Mouse (Mus musculus) right cerebral cortex, postnatal 25 days (tissue): ENCODE measurements around the gene Elf2.
A peak's percentile ranks its signal among the peaks of the same experiment; 100 is the strongest.
"Not testable (repeated sequence)": the region's sequence is repeated elsewhere in the genome, so short reads cannot be mapped to it uniquely, and the experiment has no call there.

ENCODE experiments used
- DNase-seq: peaks from one replicate; pipeline ENCODE4 v3.0.0; 2022

The Elf2 gene

DNA sequence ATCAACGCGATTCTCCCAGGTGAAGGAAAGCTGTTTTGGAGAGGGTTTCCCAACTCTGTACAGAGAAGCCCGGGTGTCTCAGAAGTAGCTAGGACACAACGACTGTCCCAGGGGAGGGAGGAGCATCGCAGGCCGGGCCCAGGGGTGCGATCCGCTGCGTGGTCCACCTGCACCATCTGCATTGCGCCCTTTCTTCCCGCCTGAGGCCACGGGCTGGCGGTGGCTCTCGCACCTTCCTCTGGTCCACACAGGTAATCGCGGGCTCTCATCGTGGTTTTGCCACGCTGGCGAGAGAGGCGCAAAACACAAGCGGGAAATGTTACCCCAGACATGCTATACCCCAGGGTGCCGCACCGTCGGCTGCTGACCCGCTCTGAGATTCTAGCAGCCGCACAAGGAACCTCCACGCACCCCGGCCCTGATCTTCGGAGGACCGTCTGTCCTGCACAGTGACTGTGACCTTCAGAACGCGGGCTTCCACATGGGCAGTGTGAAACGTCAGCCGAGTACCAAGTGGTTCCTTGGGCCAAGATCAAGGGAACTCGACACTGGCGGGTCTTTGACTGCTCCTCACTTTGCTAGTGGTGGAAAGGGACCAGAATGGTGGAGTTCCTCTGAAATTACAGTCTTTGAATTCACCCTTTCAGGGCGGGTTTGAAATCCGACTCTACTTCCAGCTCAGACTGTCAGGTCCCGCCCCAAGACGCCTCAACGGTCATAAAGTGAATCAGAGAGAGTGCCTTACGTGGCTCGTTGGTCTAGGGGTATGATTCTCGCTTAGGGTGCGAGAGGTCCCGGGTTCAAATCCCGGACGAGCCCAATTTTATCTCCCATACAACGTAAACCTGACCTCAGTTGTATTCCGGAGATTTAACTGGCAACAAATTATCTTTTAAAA is 18.4 kb upstream of the Elf2 start:
- peak; percentile 48 for DNase-seq

DNA sequence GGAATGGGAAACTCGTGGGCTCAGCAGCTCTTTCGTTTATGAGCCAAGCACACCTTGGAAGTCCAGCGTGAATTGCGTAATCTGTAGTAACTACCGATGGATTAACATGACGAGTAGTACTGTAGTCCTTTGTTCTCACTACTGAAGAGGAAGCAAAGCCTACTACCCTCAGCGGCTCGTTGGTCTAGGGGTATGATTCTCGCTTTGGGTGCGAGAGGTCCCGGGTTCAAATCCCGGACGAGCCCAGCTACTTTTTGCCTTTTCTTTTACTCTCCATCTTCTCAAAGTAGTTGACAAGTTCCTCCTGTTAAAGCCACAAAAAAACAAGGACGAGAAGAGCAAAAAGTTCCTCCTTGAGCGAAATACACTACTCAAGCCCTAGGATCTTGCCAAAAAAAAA is 17.7 kb upstream of the Elf2 start:
- peak; percentile 45 for DNase-seq

DNA sequence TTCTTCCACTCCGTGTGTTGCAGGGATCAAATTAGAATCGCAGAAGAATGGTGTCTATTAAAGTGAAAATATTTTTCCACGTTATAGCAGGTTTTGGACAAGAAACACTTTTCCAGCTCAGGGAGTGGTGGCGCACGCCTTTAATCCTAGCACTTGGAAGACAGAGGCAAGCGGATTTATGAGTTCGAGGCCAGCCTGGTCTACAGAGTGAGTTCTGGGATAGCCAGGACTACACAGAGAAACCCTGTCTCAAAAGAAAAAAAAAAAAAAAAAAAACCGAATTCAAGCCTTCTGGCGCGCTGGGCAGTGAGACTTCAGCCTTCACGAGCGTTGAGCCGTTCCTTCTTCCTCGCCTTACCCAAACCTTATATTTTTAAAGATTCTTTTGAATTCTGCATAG is 17.2 kb upstream of the Elf2 start:
- DNase-seq: no peak

DNA sequence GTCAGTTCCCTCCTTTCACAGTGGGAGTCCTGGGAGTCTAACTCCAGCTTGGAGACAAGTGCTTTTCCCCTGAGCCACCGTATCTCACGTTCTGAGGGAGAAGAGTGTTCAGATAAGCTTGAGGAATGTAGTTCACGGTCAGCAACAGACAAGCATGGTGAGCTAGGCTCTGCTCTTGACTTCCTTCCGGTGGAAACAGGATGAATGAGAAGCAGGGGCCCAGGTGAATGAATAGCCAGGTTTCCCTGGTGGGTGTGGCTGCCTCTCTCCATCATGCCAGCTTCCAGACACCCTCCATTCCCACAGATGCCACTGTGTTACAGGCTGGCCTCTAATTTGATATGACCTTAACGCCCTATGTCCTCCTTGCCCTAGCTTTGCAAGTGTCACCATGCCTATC is 16.6 kb upstream of the Elf2 start:
- no peak for DNase-seq

DNA sequence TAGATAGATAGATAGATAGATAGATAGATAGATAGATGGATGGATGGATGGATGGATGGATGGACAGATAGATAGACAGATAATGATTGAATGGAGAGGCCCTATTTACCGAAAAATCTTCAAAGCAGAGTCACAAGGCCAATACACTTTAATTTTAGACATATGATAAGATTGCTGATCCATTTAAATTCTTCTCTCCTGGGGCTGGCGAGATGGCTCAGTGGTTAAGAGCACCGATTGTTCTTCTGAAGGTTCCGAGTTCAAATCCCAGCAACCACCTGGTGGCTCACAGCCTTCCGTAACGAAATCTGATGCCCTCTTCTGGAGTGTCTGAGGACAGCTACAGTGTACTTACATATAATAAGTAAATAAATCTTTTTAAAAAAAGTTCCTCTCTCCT is 14.5 kb upstream of the Elf2 start:
- not testable (repeated sequence) for DNase-seq

DNA sequence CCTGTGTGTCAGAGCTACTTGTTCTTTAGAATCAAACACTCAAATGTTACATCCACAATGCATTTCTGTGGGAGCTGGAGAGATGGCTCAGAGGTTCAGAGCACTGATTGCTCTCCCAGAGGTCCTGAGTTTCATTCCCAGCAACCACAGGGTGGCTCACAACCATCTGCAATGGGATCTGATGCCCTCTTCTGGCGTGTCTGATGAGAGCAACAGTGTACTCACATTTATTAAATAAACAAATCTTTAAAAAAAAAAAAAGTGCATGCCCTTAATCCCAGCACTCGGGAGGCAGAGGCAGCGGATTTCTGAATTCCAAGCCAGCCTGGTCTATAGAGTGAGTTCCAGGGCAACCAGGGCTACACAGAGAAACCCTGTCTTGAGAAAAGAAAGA is 13.6 kb upstream of the Elf2 start:
- DNase-seq: no peak

DNA sequence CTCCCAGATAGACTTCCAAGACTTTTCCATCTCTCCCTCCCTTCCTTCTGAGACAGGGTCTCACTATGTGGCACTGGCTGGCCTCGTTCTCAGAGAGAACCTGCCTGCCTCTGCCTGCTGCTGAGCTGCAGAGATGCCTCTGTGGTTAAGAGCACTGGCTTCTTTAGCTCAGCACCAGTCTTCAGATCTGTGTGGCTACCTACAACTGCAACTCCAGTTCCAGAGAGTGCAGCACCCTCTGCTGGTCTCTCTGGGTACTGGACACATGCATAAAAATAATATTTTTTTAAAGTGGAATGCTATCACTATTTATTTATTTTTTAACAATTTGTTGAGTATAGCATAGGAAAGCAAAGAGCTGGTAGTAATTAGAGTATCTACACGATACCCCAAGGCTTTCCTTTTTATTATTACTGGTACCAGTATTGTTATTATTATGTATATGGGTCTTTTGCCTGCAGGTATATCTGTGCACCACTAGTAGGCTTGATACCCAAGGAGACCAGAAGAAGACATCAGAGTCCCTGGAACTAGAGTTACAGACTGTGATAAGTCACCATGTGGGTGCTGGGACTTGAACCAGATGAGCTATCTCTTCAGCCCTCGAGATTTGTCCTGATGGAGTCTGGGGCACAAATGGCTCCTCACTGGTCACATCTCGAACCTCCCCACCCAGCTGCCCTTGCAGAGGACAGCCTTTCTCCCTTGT is 13.0 kb upstream of the Elf2 start:
- no peak for DNase-seq

DNA sequence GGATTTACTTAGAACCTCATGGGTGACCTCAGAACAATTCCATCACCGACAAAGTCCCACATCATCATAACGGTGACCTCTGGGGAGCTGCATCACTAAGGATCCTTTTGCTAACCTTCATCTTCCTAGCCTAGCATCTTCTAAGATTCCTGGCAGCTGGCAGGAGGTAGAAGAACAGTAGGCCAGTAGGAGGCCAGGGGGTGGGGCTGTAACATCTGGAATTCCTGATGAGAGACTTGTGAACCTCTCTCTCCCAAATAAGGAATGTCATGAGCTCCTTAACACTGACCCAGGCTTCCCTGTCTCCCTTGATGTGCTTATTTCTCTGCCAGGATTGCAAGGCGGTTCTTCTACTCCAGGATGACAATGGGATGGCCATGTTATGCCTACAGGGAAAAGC is 10.3 kb upstream of the Elf2 start:
- DNase-seq: no peak

DNA sequence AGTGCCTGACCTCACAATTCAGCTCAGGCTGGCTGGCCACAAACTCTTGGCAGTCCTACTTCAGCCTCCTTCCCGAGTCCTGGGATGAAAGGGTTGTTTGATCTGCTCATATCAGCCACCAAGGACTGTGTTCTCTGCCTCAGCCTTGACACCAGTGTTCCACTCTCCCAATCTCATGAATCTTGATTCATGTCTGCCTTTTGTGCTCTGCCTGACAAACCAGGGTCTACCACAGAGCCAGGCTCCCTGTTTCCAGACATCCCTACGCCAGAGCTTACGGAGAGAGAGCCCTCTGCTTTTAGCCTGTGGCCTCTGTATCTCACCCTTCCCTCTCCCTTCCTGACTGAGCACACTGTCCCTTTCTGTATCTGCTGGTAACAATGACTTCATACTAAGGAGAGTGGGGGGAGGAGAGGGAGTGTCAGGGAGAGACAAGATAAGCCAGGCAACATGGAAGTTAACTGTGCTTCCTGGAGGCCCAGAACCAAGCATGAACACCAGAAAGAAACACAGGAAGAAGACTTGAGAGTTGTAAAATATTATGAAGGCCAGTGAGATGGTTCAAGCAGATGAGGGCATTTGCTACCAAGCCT is 8.3 kb upstream of the Elf2 start:
- no peak for DNase-seq

DNA sequence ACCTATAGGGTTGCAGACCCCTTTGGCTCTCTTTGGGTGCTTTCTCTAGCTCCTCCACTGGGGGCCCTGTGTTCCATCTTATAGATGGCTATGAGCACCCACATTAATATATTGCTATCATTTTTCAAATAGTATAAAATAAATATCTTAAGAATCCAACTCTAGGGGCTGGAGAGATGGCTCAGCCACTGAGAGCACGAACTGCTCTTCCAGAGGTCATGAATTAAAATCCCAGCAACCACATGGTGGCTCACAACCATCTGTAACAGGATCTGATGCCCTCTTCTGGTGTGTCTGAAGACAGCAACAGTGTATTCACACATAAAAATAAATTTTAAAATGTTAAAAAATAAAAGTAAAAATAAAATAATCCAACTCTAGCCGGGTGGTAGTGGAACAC is 4.6 kb upstream of the Elf2 start:
- DNase-seq: not testable (repeated sequence)

DNA sequence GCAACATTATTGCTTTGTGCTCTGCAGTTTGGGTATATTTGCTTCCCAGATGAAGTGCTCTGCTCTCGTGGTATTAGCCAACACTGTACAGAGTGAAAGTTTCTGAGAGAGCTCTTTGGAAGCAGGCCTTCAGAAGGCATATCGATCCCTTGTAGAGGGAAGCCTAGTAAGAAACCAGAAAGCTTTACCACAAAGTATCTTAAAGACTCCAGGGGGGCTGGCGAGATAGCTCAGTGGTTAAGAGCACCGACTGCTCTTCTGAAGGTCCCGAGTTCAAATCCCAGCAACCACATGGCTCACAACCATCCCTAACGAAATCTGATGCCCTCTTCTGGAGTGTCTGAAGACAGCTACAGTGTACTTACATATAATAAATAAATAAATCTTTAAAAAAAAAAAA is 3.7 kb upstream of the Elf2 start:
- not testable (repeated sequence) for DNase-seq

DNA sequence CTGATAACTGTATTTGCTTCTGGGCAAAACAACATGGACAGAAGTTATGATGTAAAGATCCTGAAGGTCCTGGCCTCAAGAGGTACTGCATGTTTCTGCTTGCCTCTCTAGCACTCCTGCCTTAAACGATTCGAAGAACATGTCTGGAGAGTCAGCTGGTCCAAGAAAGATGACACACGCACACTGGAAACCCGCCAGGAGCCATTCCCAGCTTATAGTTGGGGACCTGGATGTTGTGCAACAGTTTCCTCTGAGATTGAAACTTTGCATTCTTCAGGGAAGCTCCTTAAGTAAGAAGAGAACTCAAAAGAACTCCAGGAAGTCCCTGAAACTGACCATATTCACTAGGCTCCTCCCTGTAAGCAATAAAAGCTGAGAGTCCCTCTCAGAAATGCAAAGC is 2.8 kb upstream of the Elf2 start:
- DNase-seq: no peak

DNA sequence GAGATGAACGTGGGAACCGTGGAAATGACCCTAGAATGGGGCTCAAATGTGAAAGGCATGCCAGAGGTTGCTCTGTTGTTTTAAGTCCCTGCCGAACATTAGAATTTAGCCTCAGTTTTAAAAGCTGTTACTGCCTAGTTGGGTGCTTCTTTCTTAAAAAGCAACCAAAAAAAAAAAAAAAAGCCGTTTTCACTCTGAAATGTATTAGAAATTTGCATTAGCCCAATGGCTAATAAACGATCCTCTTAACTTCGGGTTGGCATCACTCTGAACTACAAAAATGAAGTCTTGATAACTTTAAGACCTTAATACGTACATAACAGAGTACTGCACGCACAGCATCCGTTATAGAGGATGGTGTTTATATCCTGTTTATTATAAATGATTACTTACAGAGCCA is 1.7 kb upstream of the Elf2 start:
- DNase-seq: no peak

DNA sequence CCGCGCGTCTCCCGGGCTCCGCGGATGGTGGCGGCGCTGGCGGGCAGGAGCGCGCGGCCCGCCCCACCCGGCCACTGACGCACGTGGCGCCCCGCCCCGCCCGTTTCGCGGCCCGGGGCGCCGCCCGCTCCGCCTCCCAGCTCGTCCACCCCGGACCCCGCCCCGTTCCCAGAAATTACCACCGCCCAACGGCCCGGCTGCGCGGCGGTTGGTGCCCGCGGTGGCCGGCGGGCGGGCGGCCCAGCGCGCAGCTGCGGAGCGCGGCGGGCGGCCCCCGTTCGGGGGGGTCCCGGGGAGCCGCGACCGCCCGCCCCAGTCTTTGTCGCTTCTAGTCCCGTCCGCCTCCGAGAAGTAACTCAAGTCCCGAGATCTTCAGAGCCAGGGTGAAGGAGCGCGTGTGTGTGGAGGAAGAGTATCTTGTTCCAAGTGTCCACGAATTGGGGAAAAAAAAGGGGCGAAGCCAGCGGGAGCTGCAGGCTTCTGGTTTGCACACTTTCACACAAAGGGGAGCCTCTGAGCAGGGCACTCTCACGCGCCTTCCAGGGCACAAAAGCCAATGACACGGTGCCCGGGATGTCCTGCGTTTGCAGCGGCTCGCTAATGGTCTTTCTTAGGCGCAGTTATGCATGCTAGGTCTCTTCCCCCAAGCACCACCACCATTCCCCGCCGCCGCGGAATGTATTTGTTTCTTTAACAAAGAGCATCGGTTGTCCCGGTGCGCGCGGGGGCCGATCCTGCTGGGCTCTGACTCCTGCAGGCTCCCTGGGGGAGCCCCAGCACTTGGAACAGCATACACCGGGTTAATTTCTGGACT is 1.0 kb upstream of the Elf2 start:
- DNase-seq: peak; percentile 84

DNA sequence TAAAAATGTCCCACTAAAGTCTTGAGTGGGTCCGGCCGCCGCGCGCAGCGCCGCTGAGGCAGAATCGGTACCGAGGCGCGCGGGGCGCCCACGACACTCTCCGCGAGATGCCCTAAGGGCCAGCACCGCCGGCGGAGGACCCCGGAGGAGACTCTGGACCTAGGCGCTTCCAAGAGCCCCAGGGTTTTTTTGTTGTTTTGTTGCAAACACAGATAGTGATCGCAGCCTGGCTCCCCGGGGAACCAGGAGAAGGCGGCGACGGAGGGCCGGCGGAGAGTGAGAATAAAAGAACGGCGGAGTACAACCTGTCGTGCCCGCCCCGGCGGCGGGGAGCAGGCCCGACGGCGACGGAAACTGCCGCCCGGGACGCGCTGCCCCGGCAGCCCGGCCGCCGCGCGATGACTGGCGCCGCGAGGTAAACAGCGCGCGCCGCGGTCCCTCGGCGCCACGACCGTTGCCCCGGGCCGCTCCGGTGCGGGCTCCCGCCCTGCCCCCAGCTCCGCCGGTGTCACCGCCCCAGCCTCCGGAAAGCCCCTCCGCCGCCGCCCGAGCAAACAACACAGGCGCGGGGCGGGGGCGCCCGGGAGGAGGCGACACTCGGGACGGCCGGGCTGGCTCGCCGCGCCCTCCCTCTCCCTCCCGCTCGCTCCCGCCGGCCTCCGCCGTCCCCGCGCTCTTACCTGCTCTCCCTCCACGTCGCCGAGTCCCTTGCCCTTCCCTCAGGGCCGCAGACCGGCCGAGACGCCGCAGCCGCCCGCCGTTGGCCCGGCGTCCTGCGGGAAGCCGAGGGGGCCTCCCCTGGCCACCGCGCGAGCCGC is 520 bp downstream of the Elf2 start:
- peak; percentile 27 for DNase-seq

DNA sequence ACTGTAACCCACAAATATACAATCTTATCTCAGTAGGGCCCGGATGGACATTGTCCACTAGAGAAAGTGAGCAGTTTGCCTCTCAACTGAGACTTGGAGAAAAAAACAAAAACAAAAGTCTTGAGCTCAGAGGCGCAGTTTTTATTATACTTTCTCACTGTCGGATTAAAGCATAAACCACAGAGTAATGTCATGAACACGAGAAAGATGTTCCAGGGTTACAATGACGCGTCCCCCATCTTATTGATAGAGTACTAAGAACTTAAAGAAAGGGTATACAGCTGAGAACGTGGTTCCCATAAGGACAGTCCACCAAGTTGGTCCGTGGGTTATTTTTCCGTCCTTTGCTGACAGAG is 1.1 kb downstream of the Elf2 start:
- DNase-seq: no peak

DNA sequence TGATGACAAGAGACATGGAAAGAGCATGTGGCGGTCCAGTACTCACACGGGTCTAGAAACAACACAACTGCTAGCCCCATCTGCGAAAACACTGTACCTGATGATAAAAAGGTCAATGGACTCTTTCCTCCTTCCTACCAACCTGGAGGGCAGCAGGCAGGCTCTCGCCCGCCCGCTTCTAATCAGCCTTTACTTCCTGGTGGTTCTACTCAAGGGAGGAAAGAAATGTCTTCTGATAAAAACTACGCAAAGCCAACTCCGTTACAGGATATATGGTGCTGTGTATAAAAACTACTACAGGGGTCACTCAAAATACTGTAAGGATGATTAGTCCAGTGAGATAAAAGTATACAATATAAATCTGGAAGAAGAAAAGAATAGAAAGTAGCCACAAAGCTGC is 5.1 kb downstream of the Elf2 start:
- no peak for DNase-seq

DNA sequence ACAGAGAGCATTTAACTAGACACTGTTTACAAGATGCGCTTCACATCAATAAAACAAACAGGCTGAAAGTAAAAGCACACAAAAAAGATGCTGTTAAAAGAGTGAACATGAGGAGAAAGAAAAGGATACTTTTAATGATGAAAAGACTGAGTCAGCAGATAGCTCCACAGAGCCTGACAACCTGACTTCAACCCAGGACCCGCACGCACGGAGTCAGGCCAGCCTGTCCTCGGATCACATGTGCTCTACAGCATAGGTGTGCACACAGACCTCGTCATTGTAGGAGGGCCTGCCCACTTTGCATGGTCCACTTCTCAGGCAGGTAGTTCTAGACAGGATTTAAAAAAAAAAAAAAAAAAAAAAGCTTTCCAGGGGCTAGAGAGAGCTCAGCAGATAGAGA is 6.5 kb downstream of the Elf2 start:
- no peak for DNase-seq

DNA sequence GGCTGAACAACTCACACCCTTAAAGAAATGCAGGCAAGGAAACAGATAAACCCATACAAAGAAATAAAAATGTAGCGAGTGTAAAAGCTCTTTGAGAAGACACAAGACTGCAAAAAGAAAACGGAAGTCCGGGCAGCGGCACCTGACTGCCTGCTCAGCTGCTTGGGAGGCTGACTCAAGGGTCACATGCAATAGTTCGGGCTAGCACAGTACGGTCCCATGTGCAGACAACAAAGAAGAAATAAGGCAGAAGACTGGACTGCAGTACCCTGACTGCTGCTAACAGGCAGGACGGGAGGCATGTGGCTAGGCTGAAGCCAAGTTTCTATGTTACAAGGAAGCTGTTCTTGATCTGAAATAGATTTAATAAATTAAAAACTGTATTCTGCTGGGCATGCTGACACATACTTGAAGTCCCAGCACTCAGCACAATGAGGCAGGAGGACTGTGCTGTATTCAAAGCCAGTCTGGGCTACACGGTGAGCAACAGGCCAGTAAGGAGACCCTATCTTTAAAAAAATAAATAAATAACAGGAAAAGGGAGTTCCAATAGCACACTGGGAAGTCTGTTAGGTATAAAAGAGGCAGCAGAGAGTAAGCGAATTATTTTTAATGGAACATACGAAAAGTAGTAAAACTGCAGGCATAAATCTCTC is 7.1 kb downstream of the Elf2 start:
- DNase-seq: no peak

DNA sequence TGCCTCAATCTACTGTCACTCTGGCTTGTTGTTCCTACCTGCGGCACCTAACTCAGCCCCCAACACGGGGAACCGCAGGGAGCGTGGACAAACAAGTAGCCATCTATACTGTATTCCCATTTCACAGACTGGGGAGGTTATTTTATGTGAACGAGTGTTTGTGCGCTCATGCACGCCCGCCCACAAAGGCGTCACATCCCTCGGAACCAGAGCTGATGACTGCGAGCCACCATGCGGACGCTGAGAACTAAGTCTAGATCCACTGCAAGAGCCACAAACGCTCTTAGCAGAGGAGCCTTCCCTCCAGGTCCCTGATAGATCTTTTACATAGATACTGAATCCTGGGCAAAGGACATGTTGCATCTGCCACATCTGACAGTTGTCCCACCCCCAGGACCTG is 10.4 kb downstream of the Elf2 start:
- DNase-seq: no peak

DNA sequence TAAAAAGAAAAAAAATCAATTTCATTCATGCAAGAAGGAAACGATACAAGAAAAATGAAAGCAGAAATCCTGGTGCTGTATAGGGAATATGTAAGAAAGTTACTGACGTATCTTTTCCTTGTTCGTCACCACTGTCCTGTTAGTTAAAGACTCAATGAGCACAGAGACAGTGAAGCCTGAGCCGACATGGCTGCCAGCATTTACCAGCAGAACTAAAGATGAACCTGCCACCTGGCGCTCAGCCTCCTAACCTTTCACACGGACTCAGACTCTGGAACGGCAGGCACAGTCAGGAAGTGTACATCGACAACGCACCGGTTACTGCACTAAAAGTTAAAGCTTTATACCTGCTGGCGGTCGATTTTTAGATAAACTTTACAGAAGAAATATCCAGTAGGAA is 11.9 kb downstream of the Elf2 start:
- DNase-seq: no peak

DNA sequence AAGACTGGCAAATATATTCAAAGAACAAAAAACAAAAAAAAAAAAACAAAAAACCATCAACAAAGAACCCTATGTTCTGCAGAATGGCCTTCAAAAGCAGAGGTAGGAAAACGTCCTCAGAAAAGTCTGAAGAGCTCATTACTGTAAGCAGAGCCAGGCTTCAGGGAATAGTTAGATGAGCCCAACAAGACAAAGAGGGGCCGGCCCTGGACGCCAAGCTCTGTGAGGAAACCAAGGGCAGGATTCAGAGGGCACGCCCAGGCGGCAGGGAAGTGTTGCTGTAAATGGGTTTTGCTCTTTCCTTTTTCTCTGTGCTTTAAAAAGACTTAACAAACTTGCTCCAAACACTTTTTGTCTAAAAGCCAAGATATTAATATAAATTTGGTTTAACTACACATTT is 12.6 kb downstream of the Elf2 start:
- DNase-seq: no peak
